Mouse (Mus musculus): ENCODE data around the gene Atm.

Atm gene

GRCm38 (mm10) chr9:53408953-53409361 lies 127.6 kb downstream of the Atm start:
- no peak for DNase-seq (ENCODE audit: low read depth, low spot score)

- no peak for DNase-seq (ENCODE audit: low read depth, low spot score)
These were observed 128.0 kb downstream of the Atm start for GRCm38 (mm10) chr9:53408548-53408947.

- peak; percentile 80 for DNase-seq (ENCODE audit: low read depth, low spot score)
These were observed 131.5 kb downstream of the Atm start for GRCm38 (mm10) chr9:53404753-53405722.

- DNase-seq (ENCODE audit: low read depth, low spot score): peak; percentile 68
These were observed 132.3 kb downstream of the Atm start for GRCm38 (mm10) chr9:53404050-53404752.

GRCm38 (mm10) chr9:53402991-53403390 lies 133.5 kb downstream of the Atm start:
- DNase-seq (ENCODE audit: low read depth, low spot score): no peak

- DNase-seq (ENCODE audit: low read depth, low spot score): no peak
These were observed 134.2 kb downstream of the Atm start, which contains the start of gene 4930550C14Rik for GRCm38 (mm10) chr9:53402291-53402711. Gene 4930550C14Rik, plus strand, starts transcription at chr9:53402325.

GRCm38 (mm10) chr9:53401146-53401545 lies 135.4 kb downstream of the Atm start:
- DNase-seq (ENCODE audit: low read depth, low spot score): no peak

GRCm38 (mm10) chr9:53400696-53401095 lies 135.8 kb downstream of the Atm start:
- no peak for DNase-seq (ENCODE audit: low read depth, low spot score)

- no peak for DNase-seq (ENCODE audit: low read depth, low spot score)
These were observed 137.0 kb downstream of the Atm start for GRCm38 (mm10) chr9:53399537-53399936.

- DNase-seq (ENCODE audit: low read depth, low spot score): peak; percentile 64
These were observed 138.2 kb downstream of the Atm start for GRCm38 (mm10) chr9:53398388-53398700.

- no peak for DNase-seq (ENCODE audit: low read depth, low spot score)
These were observed 138.7 kb downstream of the Atm start for GRCm38 (mm10) chr9:53397685-53398387.

- no peak for DNase-seq (ENCODE audit: low read depth, low spot score)
These were observed 146.4 kb downstream of the Atm start for GRCm38 (mm10) chr9:53390136-53390535.
